Mouse (Mus musculus) gastrocnemius, adult 18-20 months (tissue): ENCODE results near the gene Tnpo1. TPM values are rescaled to one million over a fixed set of nuclear protein-coding genes. Genes with fewer than 3 reads are reported as not detected.
A peak's percentile ranks its signal among the peaks of the same experiment; 100 is the strongest.
"Not testable (repeated sequence)": the region's sequence is repeated elsewhere in the genome, so short reads cannot be mapped to it uniquely, and the experiment has no call there.

ENCODE experiments used
- DNase-seq: peaks from one replicate; pipeline ENCODE4 v3.0.0; 2021; ENCODE audit warnings: low spot score
- total RNA-seq, 2 experiments: library from RNA; stranded (reverse); gene quantifications; 2 replicates each; pipeline ENCODE4 v1.2.3; 2021

Gene Tnpo1
- total RNA-seq, 2 experiments from 2014 or later, result 26.9 to 36.5 TPM

DNA sequence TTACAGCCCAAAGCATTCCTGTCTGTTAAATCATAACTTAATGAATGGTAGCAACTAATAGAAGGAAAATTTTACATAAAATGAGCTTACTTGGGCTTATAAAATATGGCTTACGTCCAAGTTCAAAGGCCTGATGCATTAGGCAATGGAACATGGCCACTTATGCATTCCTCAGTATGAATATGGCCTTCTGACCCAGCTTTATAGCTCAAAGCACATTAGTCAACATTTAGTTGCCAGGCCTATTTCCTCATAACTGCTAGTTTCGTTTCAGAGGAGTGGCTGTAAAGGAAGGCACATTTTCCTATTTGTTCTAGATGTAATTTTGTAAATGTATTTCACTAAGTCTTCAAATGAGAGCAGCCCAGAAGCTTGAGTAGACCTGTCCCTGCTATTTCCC lies 107.1 kb downstream of the Tnpo1 start:
- DNase-seq, result no peak

DNA sequence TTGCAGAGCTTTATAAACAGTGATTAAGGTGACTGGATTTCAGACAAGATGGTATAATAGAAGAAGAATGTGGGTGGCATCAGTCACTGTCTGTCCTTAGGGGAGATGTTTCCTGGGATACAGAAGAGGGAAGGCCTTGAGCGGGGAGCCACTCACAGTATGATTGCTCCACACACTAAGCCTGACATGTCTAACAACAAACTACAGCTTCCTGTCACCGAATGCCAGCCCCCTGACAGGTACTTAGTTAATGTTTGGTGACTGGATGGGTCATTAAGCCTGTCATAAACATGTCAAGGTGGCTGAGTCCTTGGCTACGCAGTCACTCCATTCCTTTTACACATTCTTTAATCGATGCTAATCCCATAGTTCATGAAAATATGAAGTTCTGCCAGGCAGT lies 108.0 kb downstream of the Tnpo1 start:
- DNase-seq, result no peak

DNA sequence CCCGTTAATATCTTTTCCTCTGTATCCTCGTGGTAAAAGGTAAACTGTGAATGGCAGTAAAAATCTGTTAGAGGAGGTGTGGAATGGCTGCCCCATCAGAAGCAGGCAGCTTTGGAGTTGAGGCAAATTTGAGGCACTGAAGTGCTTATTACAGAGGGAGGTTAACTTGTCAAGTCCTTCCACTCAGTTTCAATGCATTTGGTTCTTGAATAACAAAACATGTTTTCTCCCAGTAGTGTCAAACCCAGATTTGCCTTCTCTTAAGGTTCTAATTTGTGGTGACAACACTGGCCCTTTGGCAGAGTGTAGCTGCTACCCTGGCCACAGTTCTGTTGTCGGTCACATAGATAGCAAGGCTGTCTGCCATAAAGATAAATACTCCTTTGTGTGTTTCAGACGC lies 108.4 kb downstream of the Tnpo1 start:
- DNase-seq, result no peak

DNA sequence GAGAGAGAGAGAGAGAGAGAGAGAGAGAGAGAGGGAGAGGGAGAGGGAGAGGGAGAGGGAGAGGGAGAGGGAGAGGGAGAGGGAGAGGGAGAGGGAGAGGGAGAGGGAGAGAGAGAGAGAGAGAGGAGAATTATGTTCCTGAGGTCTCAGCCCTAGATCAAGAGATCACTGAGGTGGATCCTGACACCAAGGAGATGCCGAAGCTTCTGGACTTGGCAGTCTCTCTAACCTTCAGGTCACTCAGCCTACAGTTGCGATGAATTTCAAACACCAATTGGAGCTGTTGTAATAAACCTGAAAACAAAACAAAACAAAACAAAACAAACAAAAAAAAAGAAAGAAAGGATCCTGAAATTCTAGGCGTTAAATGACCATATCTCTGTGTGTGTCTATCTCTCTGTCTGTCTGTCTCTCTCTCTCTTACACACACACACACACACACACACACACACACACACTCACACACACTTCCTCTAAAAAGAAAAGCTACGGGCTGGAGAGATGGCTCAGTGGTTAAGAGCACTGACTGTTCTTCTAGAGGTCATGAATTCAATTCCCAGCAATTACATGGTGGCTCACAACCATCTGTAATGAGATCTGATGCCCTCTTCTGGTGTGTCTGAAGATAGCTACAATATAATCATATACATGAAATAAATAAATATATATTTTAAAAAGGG lies 109.1 kb downstream of the Tnpo1 start:
- DNase-seq, result not testable (repeated sequence)

DNA sequence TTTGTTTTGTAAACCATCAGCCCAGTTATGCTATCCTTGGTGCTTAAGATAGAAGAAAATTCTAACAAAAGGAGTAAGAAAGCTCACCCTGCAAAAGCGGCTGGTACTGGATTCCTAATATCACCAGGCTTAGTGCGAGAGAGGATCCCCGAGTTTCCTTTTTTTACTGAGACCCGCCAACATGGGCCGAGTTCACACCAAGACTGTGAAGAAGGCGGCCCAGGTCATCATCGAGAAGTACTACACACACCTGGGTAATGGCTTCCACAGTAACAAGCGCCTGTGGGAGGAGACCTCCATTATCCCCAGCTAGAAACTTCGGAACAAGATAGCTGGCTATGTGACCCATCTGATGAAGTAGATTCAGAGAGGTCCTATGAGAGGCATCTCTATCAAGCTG lies 109.6 kb downstream of the Tnpo1 start:
- no peak for DNase-seq

DNA sequence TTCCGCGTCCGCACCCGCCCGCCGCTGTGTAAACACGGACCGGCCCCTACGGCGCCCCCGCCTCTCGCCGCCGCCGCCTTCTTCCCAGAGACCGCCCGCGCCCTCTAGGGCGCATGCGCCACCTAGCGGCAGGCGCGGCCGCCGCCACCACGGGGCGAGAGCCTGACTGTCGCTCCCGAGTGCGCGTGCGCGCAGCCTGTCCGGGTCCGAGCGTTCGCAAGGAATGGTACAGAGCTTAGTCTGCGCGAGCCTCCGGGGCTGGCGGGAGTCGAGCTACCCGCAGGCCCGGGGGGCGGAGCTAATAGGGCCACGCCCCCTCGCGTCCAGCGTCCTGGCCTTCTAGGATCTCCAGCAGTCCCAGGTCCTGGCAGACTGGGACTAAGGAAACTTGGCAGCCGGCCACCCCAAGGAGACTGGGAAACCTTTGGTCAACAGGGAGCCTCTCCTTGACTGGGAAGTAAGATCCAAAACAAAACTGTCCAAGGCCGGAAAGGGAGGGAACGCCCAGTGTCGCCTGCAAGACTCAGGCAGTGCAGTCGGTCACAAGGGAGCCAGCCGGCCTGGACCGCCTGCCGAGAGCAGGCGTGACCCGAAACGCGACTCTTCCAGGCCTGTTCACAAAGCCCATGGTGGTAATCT lies 110.9 kb downstream of the Tnpo1 start, which contains the start of gene Fcho2:
Gene Fcho2, minus strand, starts transcription at position 303 of the 639 bp plus-strand sequence.
- peak; percentile 96 for DNase-seq

DNA sequence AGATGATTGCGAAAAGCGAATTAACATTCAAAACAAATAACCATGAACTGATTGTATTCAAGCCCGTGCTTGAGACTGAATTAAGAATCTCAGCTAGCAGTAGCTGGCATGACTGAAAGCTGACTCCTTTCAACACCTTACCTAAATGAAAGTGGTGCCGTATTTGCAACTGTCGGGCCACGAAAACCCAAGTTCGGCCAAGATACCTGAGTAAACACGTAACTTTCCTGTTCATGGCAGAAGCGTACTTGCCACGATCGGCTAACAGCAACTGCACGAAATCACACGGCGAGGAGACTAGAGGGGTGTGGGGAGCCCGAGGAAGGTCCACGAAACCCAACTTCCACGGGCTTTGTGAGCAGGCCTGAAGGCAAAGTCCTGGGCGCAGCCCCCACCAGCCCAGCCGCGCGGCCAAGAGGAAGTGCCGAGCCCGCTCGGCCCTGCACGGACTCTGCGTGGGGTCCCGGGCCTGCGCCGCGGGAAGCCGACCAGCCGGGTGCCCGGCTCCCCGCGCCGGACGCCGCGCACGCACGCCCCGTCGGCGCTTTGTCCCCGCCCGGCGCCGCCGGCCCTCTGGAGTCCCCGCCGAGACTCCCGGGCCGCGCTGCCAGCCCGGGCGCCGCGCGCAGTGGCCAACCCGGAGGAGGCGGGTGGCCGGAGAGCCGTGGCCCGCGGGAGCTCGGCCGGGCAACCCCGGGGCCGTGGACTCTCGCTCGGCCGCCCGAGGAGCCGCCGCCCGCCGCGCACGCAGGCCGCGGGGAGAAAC lies 111.7 kb downstream of the Tnpo1 start:
- peak; percentile 39 for DNase-seq

DNA sequence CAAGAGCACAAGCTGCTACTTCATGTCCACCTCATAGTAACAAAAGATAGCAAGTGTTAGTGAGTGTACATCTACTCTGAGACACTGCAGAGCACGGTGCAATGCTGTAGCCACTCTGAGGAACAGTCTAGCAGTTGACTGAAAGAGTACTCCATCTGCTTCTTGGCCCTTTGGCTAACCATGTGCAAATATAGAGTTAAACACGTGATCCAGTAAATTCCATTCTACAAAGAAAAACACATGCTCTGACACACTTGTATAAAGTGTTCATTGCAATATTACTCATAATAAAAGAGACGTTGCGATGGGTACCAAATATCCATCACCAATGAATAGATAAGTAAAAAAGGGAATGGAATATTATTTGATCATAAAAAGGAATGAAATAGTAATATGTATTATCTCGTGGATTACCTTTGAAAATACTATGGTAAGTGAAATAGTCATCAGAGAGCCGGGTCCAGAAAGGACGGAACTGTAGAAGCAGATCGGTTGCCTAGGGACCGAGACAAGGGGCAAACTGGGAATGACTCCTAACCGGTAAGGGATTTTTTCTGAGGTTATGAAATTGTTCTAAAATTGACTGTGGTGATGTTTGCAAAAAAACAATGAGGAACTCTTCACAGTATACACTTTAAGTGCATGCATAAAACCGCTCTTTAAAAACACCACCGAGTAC lies 112.4 kb downstream of the Tnpo1 start:
- no peak for DNase-seq

DNA sequence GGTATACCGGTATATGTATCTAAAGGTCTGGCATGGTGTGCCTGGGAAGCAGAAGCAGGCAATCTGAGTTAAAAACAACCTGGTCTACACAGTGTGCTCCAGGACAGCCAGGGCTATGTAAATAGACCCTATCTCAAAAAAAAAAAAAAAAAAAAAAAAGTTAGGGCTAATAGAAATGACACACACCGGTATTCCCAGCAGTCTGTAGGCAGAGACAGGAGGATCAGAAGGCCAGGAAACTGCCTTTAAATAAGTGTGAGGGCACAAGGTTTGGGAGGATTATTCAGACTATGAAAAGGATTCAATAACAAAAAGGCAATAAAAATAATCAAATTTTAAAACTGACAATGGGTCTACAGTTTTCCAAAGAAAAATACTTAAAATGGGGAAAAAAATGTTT lies 113.0 kb downstream of the Tnpo1 start:
- no peak for DNase-seq

DNA sequence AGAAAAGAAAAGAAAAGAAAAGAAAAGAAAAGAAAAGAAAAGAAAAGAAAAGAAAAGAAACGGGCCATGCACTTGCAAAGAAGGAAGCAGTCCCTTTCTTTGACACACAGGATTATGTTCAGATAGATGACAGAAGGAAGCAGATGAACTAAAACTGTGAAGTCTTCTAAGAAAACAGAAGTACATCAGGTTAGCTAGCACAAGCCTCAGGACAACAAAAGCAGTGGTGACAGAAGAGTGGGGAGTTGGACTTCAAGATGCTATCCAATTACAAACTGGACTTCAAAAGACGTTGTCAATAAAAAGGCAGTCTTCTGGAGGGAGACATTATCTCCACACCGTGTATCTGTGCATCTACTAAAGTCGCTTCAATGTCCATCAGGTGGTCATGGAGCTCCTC lies 113.9 kb downstream of the Tnpo1 start:
- no peak for DNase-seq

DNA sequence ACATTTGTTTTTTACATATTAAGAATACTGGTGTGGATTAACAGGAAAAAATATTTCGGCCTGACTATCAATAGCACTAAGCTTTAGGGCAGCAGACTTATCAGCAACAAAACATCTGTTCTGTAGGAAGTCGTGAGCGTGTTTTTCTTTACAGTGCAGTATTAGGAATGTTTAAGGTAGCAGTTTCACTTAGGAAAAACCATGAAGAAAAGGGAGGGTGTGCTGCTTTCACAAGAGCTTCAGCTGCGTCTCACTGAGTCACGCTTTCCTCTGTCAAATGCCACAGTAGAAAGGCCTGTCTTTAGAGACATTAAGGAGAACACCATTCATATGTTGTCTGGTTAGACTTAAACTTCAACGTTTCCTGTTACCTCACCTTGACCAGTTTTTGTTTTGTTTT lies 116.0 kb downstream of the Tnpo1 start:
- no peak for DNase-seq

DNA sequence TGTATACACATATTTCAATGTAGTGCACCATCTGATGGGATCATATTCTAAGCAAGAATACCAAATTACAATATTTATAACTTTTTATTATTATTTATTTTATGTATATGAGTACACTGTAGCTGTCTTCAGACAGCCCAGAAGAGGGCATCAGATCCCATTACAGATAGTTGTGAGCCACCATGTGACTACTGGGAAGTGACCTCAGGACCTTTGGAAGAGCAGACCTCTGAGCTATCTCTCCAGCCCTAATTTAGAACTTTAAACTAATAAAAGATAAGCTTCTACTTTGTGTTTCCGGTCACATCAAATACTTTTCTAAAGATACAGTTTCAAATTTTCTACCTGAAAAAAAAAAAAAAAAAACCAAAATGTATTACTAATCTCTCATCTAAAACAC lies 117.1 kb downstream of the Tnpo1 start:
- no peak for DNase-seq

DNA sequence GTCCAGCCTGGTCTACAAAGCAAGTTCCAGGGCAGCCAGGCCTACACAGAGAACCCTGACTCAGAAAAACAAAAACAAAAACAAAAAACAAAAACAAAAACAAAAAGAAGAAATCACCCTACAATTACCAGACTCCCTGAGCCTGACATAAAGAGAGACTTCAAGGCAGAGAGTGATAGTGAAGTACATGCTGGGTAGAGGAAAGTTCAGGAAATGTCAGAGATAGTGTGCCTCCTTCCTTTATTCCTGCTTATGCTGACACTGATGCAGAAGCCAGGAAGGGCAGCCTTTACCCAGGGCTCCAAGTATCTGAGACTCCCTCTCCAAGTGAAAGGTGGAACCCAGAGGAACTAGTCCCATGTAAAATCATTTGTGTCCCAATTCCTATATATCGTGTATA lies 121.7 kb downstream of the Tnpo1 start:
- DNase-seq, result no peak

DNA sequence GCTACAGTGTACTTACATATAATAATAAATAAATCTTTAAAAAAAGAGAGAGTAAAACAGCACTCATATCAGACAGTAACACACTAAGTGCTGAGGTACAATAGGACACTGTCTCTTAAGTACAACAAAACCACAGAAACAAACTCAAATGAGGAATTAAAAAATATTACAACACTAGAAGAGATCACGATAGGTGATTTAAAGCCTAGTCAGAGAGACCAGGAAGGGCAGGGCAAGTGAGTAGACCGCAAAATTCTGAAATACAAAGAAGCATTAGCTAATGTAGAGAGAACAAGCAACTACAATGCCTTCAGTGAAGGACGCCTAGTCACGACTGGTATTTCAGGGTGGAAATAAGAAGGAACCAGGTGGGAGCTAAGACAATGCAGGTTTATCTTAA lies 122.5 kb downstream of the Tnpo1 start:
- no peak for DNase-seq

DNA sequence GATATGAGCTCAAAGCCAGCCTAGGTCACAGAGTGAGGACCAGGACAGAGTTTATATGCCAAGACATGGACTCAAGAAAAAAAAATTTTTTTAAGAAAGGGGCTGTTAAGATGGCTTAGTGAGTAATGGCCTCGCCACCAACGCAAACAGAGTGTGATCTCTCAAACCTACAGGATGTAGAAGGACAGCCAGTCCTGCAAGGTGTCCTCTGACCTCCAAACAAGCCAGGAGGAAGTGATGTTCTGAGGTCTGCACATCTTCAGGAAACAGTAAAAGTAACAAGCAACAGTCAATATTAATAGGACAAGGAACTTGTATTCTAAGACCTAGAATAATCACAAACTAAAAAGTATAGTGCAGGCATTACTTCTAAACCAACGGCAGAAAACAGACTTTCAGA lies 123.2 kb downstream of the Tnpo1 start:
- no peak for DNase-seq

DNA sequence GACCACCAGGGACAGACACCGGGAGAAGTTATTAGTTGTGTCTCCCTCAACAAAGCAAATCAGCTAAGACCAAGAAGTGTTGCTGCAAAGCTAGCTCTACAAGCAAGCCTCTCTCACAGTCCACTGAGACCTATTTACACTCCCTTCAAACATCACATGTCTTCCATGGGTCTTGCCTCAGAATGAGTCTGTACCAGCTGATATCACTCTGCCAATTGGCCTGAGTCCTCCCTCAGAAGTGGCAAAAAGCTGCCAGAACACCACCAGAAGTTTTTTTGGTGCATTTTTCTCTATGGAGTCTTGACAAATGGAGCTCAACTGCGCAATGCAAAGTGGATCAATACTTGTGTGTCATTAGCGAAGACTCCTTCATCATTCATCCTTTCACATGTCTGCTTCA lies 130.7 kb downstream of the Tnpo1 start:
- no peak for DNase-seq

DNA sequence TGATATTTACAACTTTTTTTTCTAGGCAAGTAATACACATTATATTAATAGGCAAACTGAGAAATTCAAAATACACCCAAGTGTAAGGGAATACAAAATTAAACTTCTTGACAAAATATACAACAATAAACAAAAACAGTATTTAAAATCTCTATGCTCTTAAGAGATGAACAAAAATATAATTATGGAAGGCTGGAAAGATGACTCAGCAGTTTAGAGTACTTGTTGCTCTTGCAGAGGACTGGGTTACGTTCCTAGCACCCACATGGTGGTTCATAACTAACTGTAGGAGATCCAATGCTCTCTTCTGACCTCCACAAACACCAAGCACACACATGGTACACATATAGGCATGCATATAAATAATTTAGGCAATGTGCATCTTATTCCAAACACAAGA lies 133.3 kb downstream of the Tnpo1 start:
- DNase-seq, result no peak

DNA sequence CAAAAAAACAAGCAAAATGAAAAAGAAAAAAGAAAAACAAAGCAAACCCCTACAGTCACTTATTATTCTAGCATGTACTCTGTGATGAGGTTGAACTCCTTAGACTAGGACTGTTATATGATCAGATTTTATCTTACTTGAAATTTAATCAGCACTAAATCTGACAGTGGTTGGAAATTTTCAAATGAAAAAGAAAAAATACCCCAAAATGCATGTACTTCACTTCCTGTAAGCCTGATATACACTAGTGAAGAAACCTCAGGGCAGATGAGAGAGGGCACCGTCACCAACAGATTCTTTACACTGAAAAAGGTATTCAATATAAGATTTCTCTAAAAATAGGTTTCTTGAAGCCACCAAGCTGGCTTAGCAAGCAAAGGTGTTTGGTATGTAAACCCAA lies 134.5 kb downstream of the Tnpo1 start:
- no peak for DNase-seq
